In genomic region chr19:5568470-5569140, GRCm38 (mm10) we compare ENCODE assay signal across 8 mouse cellular contexts. TPM values are rescaled to one million over a fixed set of nuclear protein-coding genes. Genes with fewer than 3 reads are reported as not detected.
DNase-seq lines count a peak whose midpoint lies in the region; ATAC-seq and TF ChIP-seq lines count a peak whose summit lies in the region.

No protein-coding gene starts in this region.

- ATAC-seq in forebrain, postnatal 0 days, result peak; percentile 17; the same call in 1 of the 2 replicates
- ATAC-seq in hematopoietic stem cell, adult 5-6 weeks (replicated peaks in 1 of 2; ENCODE audit: insufficient read depth in 1 of 2, low FRiP score in 2 of 2, low TSS enrichment in 1 of 2, low read depth in 1 of 2, poor library complexity in 2 of 2, severe bottlenecking in 2 of 2), result peak; percentile 14 to 36; a peak in 1 of 4 replicates
- ATAC-seq in lung, embryonic 15.5 days (ENCODE audit: borderline replicate concordance, extremely low read depth, low FRiP score, low TSS enrichment), result no peak

- peak; percentile 82 for TF ChIP-seq CTCF in cerebellum, adult 2 months (IDR thresholded peaks at IDR 0.05; ENCODE audit: borderline replicate concordance, insufficient read depth, low read depth, low read length)
- peak; percentile 92 for TF ChIP-seq CTCF in forebrain, postnatal 0 days (IDR thresholded peaks at IDR 0.05; ENCODE audit: low read depth)
- TF ChIP-seq CTCF in olfactory bulb, adult 2 months (IDR thresholded peaks at IDR 0.05; ENCODE audit: insufficient read depth, low read depth, low read length), result peak; percentile 77

- no peak overlapping the region for H3K27ac ChIP-seq in cerebellum, adult 2 months (ENCODE audit: insufficient read depth, low read length)
- peak overlapping the region; percentile 89; the same call in 1 of the 2 replicates for H3K27ac ChIP-seq in forebrain, postnatal 0 days (ENCODE audit: low read depth, low read length)
- H3K27ac ChIP-seq in lung, embryonic 15.5 days, result peak overlapping the region; percentile 93
- no peak overlapping the region for H3K27ac ChIP-seq in olfactory bulb, adult 2 months (ENCODE audit: insufficient read depth, low read depth, low read length)

- H3K9me3 ChIP-seq in forebrain, postnatal 0 days (ENCODE audit: low read length), result no peaks in the 10 kb centered on the region
- H3K9me3 ChIP-seq in lung, embryonic 15.5 days, result no peaks in the 10 kb centered on the region

- peak; percentile 86 for DNase-seq in MEL-GATA-1-ER (ENCODE audit: extremely low read depth, low read depth)
- peak; percentile 86 to 88 for DNase-seq in cerebellum, adult 2 months
- DNase-seq in forebrain, postnatal 0 days, result peak; percentile 93
- peak; percentile 26 for DNase-seq in layer of hippocampus, adult 9-10 months (ENCODE audit: low spot score)
- DNase-seq in thymus, adult 18-20 months, result peak; percentile 59 to 70

- H3K27me3 ChIP-seq in cerebellum, adult 2 months (ENCODE audit: control insufficient read depth, insufficient read depth, low read length), result no peaks in the 10 kb centered on the region
- no peaks in the 10 kb centered on the region; the same call in 1 of the 2 replicates for H3K27me3 ChIP-seq in forebrain, postnatal 0 days (ENCODE audit: insufficient read depth, low read length)
- H3K27me3 ChIP-seq in lung, embryonic 15.5 days, result peaks cover 10% of the 10 kb centered on the region; the same call in 1 of the 2 replicates

- peaks cover 23% of the 10 kb centered on the region; the same call in 1 of the 2 replicates for H3K36me3 ChIP-seq in forebrain, postnatal 0 days (ENCODE audit: insufficient read depth)
- peaks cover 2% of the 10 kb centered on the region; the same call in 1 of the 2 replicates for H3K36me3 ChIP-seq in lung, embryonic 15.5 days

- H3K9ac ChIP-seq in forebrain, postnatal 0 days, result peak overlapping the region; percentile 83; the same call in 1 of the 2 replicates
- H3K9ac ChIP-seq in lung, embryonic 15.5 days, result peak overlapping the region; percentile 63

- H3K4me3 ChIP-seq in cerebellum, adult 2 months (replicated peaks; ENCODE audit: insufficient read depth, low read depth, low read length), result peak overlapping the region; percentile 69
- H3K4me3 ChIP-seq in forebrain, postnatal 0 days (ENCODE audit: low read depth, low read length), result peak overlapping the region; percentile 74
- H3K4me3 ChIP-seq in lung, embryonic 15.5 days, result peak overlapping the region; percentile 81
- peak overlapping the region; percentile 71 for H3K4me3 ChIP-seq in olfactory bulb, adult 2 months (ENCODE audit: insufficient read depth, low read depth, low read length)

- WGBS in cerebellum, adult 2 months, result under 1% methylated on average over 27 of the region's 27 CpGs
- 6% methylated on average over 25 of the region's 27 CpGs for WGBS in forebrain, postnatal 0 days
- WGBS in lung, embryonic 15.5 days, result 8% methylated on average over 27 of the region's 27 CpGs
- WGBS in olfactory bulb, adult 2 months, result 7% methylated on average over 27 of the region's 27 CpGs

- H3K4me1 ChIP-seq in cerebellum, adult 2 months (ENCODE audit: control insufficient read depth, insufficient read depth, low read length), result peaks cover 8% of the 10 kb centered on the region
- peaks cover 8% of the 10 kb centered on the region; the same call in 1 of the 2 replicates for H3K4me1 ChIP-seq in forebrain, postnatal 0 days (ENCODE audit: insufficient read depth)
- peaks cover 21% of the 10 kb centered on the region for H3K4me1 ChIP-seq in lung, embryonic 15.5 days
- H3K4me1 ChIP-seq in olfactory bulb, adult 2 months (ENCODE audit: control insufficient read depth, insufficient read depth, low read length), result peaks cover 18% of the 10 kb centered on the region

- no peak for TF ChIP-seq POLR2A in cerebellum, adult 2 months (IDR thresholded peaks at IDR 0.05; ENCODE audit: borderline replicate concordance, insufficient read depth, low read length)
- no peak for TF ChIP-seq POLR2A in olfactory bulb, adult 2 months (IDR thresholded peaks at IDR 0.05; ENCODE audit: insufficient read depth, low read depth, low read length)

- H3K4me2 ChIP-seq in forebrain, postnatal 0 days (ENCODE audit: low read depth), result peak overlapping the region; percentile 92
- H3K4me2 ChIP-seq in lung, embryonic 15.5 days, result peak overlapping the region; percentile 94

RNA-seq across cellular contexts. Expression of gene Ap5b1, which starts 0.8 kb away (rescaled TPM):
- polyA plus RNA-seq in cerebellum, adult 2 months (2012; rRNA removed), result 5.1 and 5.6 TPM in 2 replicates
- total RNA-seq in forebrain, postnatal 0 days (2014; rRNA removed), result 9.0 and 9.5 TPM in 2 replicates
- 1.2 and 1.6 TPM in 2 replicates for polyA plus RNA-seq in forebrain, postnatal 0 days (2015; fragmentation: Nextera tagmentation; extraction: Ambion mirVana)
- total RNA-seq in hematopoietic stem cell, adult 5-6 weeks (2017), result 6.5 and 6.8 TPM in 2 replicates
- polyA plus RNA-seq in lung, embryonic 15.5 days (2015; fragmentation: Nextera tagmentation; extraction: Ambion mirVana), result 5.7 and 5.9 TPM in 2 replicates
- polyA plus RNA-seq in olfactory bulb, adult 2 months (2012; ENCODE audit: insufficient read depth, insufficient read length, low replicate concordance, missing spikeins), result not detected in 2 replicates

RNA-seq across cellular contexts. Expression of gene Ovol1, which starts 8.2 kb away (rescaled TPM):
- polyA plus RNA-seq in cerebellum, adult 2 months (2012; rRNA removed), result 0.05 TPM in 1 of 2 replicates, not detected in the other
- not detected in 2 replicates for total RNA-seq in forebrain, postnatal 0 days (2014; rRNA removed)
- 0.11 and 0.21 TPM in 2 replicates for polyA plus RNA-seq in forebrain, postnatal 0 days (2015; fragmentation: Nextera tagmentation; extraction: Ambion mirVana)
- not detected in 2 replicates for total RNA-seq in hematopoietic stem cell, adult 5-6 weeks (2017)
- 2.1 and 2.2 TPM in 2 replicates for polyA plus RNA-seq in lung, embryonic 15.5 days (2015; fragmentation: Nextera tagmentation; extraction: Ambion mirVana)
- not detected in 2 replicates for polyA plus RNA-seq in olfactory bulb, adult 2 months (2012; ENCODE audit: insufficient read depth, insufficient read length, low replicate concordance, missing spikeins)

RNA-seq across cellular contexts. Expression of gene Rnaseh2c, which starts 33.1 kb away (rescaled TPM):
- polyA plus RNA-seq in cerebellum, adult 2 months (2012; rRNA removed), result 79.1 and 83.5 TPM in 2 replicates
- total RNA-seq in forebrain, postnatal 0 days (2014; rRNA removed), result 29.0 and 34.1 TPM in 2 replicates
- polyA plus RNA-seq in forebrain, postnatal 0 days (2015; fragmentation: Nextera tagmentation; extraction: Ambion mirVana), result 49.8 and 59.9 TPM in 2 replicates
- 47.9 and 73.0 TPM in 2 replicates for total RNA-seq in hematopoietic stem cell, adult 5-6 weeks (2017)
- 143 and 153 TPM in 2 replicates for polyA plus RNA-seq in lung, embryonic 15.5 days (2015; fragmentation: Nextera tagmentation; extraction: Ambion mirVana)
- polyA plus RNA-seq in olfactory bulb, adult 2 months (2012; ENCODE audit: insufficient read depth, insufficient read length, low replicate concordance, missing spikeins), result not detected in 2 replicates

RNA-seq across cellular contexts. Expression of gene Kat5, which starts 41.4 kb away (rescaled TPM):
- 139 and 143 TPM in 2 replicates for polyA plus RNA-seq in cerebellum, adult 2 months (2012; rRNA removed)
- total RNA-seq in forebrain, postnatal 0 days (2014; rRNA removed), result 131 and 150 TPM in 2 replicates
- 62.8 and 72.6 TPM in 2 replicates for polyA plus RNA-seq in forebrain, postnatal 0 days (2015; fragmentation: Nextera tagmentation; extraction: Ambion mirVana)
- 67.9 and 88.5 TPM in 2 replicates for total RNA-seq in hematopoietic stem cell, adult 5-6 weeks (2017)
- polyA plus RNA-seq in lung, embryonic 15.5 days (2015; fragmentation: Nextera tagmentation; extraction: Ambion mirVana), result 51.9 and 54.4 TPM in 2 replicates
- polyA plus RNA-seq in olfactory bulb, adult 2 months (2012; ENCODE audit: insufficient read depth, insufficient read length, low replicate concordance, missing spikeins), result not detected in 2 replicates

RNA-seq across cellular contexts. Expression of gene Snx32, which starts 58.3 kb away (rescaled TPM):
- polyA plus RNA-seq in cerebellum, adult 2 months (2012; rRNA removed), result 176 and 185 TPM in 2 replicates
- 77.7 and 85.6 TPM in 2 replicates for total RNA-seq in forebrain, postnatal 0 days (2014; rRNA removed)
- 64.1 and 68.1 TPM in 2 replicates for polyA plus RNA-seq in forebrain, postnatal 0 days (2015; fragmentation: Nextera tagmentation; extraction: Ambion mirVana)
- total RNA-seq in hematopoietic stem cell, adult 5-6 weeks (2017), result 3.2 and 4.4 TPM in 2 replicates
- 5.8 and 7.4 TPM in 2 replicates for polyA plus RNA-seq in lung, embryonic 15.5 days (2015; fragmentation: Nextera tagmentation; extraction: Ambion mirVana)
- not detected in 2 replicates for polyA plus RNA-seq in olfactory bulb, adult 2 months (2012; ENCODE audit: insufficient read depth, insufficient read length, low replicate concordance, missing spikeins)

Comparison
In these comparisons a context has a peak if more than half of its experiments do, and no peak if none do; other contexts are left out.
1. DNase-seq: peak in every context shown above with its lines; median percentile 93 in forebrain, postnatal 0 days; 87 in cerebellum, adult 2 months; 86 in MEL-GATA-1-ER; 64 in thymus, adult 18-20 months; 26 in layer of hippocampus, adult 9-10 months.
2. H3K27ac ChIP-seq: peak in forebrain, postnatal 0 days (single experiment) and lung, embryonic 15.5 days (single experiment); none in cerebellum, adult 2 months (single experiment) and olfactory bulb, adult 2 months (single experiment).
3. RNA of gene Rnaseh2c, which starts 33.1 kb away (polyA plus RNA-seq): 143 to 153 TPM in lung, embryonic 15.5 days, 79.1 to 83.5 TPM in cerebellum, adult 2 months and 49.8 to 59.9 TPM in forebrain, postnatal 0 days; not detected in olfactory bulb, adult 2 months; every median in the first group is over 10 times any median in the second.
4. Peak in every context shown above with its lines, with median percentiles within 50 percentile points of each other: H3K4me3 ChIP-seq and CTCF ChIP-seq.